Mouse (Mus musculus) ES-E14 (cell line): ENCODE measurements around the gene Bex6.

Experiments
- CHD2 ChIP-seq: IDR thresholded peaks from 2 replicates; pipeline ENCODE4 v1.6.1; 2014; ENCODE audit warnings: mild to moderate bottlenecking, low read depth, low read length, inconsistent platforms
- HCFC1 ChIP-seq: IDR thresholded peaks from 2 replicates; pipeline ENCODE4 v1.6.1; 2012; ENCODE audit warnings: low read length, inconsistent platforms, borderline replicate concordance; ENCODE audit not compliant: insufficient read depth
- MAFK ChIP-seq: IDR thresholded peaks from 2 replicates; pipeline ENCODE4 v1.6.1; 2014; ENCODE audit warnings: mild to moderate bottlenecking, low read depth, low read length, inconsistent platforms; ENCODE audit not compliant: insufficient read depth
- ZC3H11A ChIP-seq: IDR thresholded peaks from 2 replicates; pipeline ENCODE4 v1.6.1; 2012; ENCODE audit warnings: low read depth, mild to moderate bottlenecking, inconsistent platforms, low read length, borderline replicate concordance
- ZNF384 ChIP-seq: IDR thresholded peaks from 2 replicates; pipeline ENCODE4 v1.6.1; 2012; ENCODE audit warnings: low read depth, low read length, inconsistent platforms

- no peak for TF ChIP-seq HCFC1
- no peak for TF ChIP-seq MAFK
- TF ChIP-seq ZC3H11A, result no peak
- TF ChIP-seq CHD2, result no peak
- no peak for TF ChIP-seq ZNF384
Measured at GRCm38 (mm10) chr16:32174340-32175005, 5.2 kb upstream of the Bex6 start.
